Mouse (Mus musculus) bone marrow, adult 2 months (tissue): Measurements from ENCODE around the gene Nek7.

Source experiments
- CTCF ChIP-seq: fragments of 200-500 bp; IDR thresholded peaks from 2 replicates; pipeline ENCODE4 v1.5.1; 2011; ENCODE audit warnings: low read length, control low read depth; ENCODE audit not compliant: control insufficient read depth, insufficient read depth
- POLR2A ChIP-seq: fragments of 200-500 bp; IDR thresholded peaks from 2 replicates; pipeline ENCODE4 v1.6.1; 2011; ENCODE audit warnings: low read depth, mild to moderate bottlenecking, control low read depth, low read length, borderline replicate concordance; ENCODE audit not compliant: control insufficient read depth

GRCm38 (mm10) chr1:138622831-138623230 lies 2.9 kb upstream of the Nek7 start:
- TF ChIP-seq POLR2A, result no peak
- TF ChIP-seq CTCF, result no peak
